Mouse (Mus musculus) kidney, embryonic 16.5 days (tissue): ENCODE data around the gene Nubpl. TPM values are rescaled to one million over a fixed set of nuclear protein-coding genes. Genes with fewer than 3 reads are reported as not detected.

ENCODE experiments used
- ATAC-seq: fragments of 200-750 bp; cut with Nextera tagmentation; 2 replicates; pipeline ENCODE4 v1.8.0; 2017; ENCODE audit warnings: moderate TSS enrichment; ENCODE audit not compliant: low FRiP score, low TSS enrichment
- H3K27ac ChIP-seq: fragments of 300-500 bp; sonication (generic); 2 replicates; pipeline ENCODE4 v1.5.1; 2014; ENCODE audit warnings: low read length
- H3K27me3 ChIP-seq: fragments of 300-500 bp; sonication (generic); 2 replicates; pipeline ENCODE4 v1.6.1; 2014; ENCODE audit warnings: low read length, control low read depth, mixed read lengths; ENCODE audit not compliant: insufficient read depth
- H3K36me3 ChIP-seq: fragments of 300-500 bp; sonication (generic); 2 replicates; pipeline ENCODE4 v1.6.1; 2014; ENCODE audit warnings: low read length, control low read depth, mixed read lengths; ENCODE audit not compliant: insufficient read depth
- H3K4me1 ChIP-seq: fragments of 300-500 bp; sonication (generic); 2 replicates; pipeline ENCODE4 v1.6.1; 2014; ENCODE audit warnings: low read length, control low read depth, mixed read lengths; ENCODE audit not compliant: insufficient read depth
- H3K4me2 ChIP-seq: fragments of 300-500 bp; sonication (generic); replicated peaks from 2 replicates; pipeline ENCODE4 v1.6.1; 2014; ENCODE audit warnings: low read depth, low read length
- H3K4me3 ChIP-seq: fragments of 300-500 bp; sonication (generic); 2 replicates; pipeline ENCODE4 v1.5.1; 2014; ENCODE audit warnings: mild to moderate bottlenecking, low read length
- H3K9ac ChIP-seq: fragments of 300-500 bp; sonication (generic); replicated peaks from 2 replicates; pipeline ENCODE4 v1.6.1; 2014; ENCODE audit warnings: low read length
- H3K9me3 ChIP-seq: fragments of 300-500 bp; sonication (generic); 2 replicates; pipeline ENCODE4 v1.6.1; 2016; ENCODE audit warnings: low read length, control low read depth
- WGBS: fragments of 180-500 bp; shearing (Covaris S2); extraction: QIAGEN DNeasy Blood & Tissue Kit; methylation state at CpG from one replicate; pipeline ENCODE4 v1.1.7; 2014; 5-methylcytosine and 5-hydroxymethylcytosine counted together
- polyA plus RNA-seq: library from polyadenylated mRNA; unstranded; fragments of >200 nt; fragmentation: Nextera tagmentation; extraction: Ambion mirVana; gene quantifications from 2 replicates; pipeline ENCODE4 v1.2.1, GENCODE M21; 2015

Nubpl gene
- polyA plus RNA-seq, 1 experiment from 2014 or later, result 16.8 TPM

DNA sequence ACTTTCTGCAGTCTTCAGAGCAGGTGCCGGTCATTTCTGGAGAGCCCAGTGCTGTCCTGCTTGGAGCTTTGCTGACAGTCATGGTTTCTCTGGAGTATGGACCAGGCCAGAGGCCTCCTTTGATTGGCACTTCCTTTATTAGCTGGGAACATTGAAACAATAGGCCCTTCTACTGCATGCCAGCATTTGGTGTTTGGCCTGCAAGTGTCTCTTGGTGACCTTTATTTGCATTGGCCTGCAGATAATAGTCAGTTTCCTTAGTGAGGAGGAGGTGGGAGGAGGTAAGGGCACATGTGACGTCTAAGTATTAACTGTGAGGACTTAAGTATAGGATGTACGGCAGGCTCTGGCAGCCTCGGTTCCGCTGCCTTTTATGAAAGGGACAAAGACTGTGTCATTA lies 249.1 kb downstream of the Nubpl start:
- Histone ChIP-seq H3K27me3 (no peaks in the 10 kb centered on the region), H3K9ac (no peak overlapping the region), H3K4me1 (no peaks in the 10 kb centered on the region), H3K36me3 (no peaks in the 10 kb centered on the region), H3K4me3 (no peak overlapping the region), H3K9me3 (no peaks in the 10 kb centered on the region), H3K4me2 (no peak overlapping the region), H3K27ac (no peak overlapping the region)
- WGBS, result 63% methylated on average over 5 of the region's 5 CpGs
- no peak for ATAC-seq

DNA sequence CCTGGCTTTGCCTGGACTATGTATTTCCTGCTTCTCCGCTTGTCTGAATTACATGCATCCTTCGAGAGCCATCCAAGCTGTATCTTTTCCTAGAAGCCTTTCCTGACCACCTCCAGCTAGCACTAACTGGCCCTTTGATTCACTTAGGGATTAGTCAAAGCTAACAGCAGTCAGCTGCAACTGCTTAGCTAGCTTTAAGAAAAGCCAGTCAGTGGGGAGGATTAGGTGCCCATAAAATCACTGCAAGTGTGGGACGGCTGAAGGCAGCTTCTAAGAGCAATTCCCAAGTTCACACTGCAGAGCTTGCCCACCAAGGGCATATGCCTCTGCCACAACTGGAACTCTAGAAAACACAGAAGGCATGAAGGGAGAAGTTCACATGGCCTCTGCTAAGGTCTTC lies 252.7 kb downstream of the Nubpl start:
- Histone ChIP-seq H3K4me2 (no peak overlapping the region), H3K4me1 (no peaks in the 10 kb centered on the region), H3K4me3 (no peak overlapping the region), H3K27ac (no peak overlapping the region), H3K9ac (no peak overlapping the region), H3K9me3 (no peaks in the 10 kb centered on the region), H3K27me3 (no peaks in the 10 kb centered on the region), H3K36me3 (no peaks in the 10 kb centered on the region)
- no peak for ATAC-seq
- 74% methylated on average over 3 of the region's 3 CpGs for WGBS

DNA sequence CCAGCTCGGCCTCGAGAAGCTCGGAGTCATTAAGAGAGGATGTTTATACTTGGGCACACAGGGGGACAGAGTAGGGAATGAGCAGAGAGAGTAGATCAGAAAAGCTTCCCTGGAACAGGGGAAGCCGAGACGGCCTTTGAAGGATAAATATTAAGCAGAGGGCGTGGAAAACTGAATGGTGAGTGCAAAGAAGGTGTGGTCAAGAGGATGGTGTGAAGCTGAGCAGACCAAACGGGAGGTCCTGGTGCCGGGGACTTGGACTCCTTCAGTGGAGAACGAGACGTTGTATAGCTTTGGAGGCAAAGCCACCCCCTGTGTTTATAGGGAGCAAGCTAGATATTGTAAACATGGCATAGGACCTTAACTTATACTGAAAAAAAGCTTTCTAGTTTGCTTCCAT lies 261.9 kb downstream of the Nubpl start:
- H3K36me3 ChIP-seq, result no peaks in the 10 kb centered on the region
- ATAC-seq, result no peak
- no peaks in the 10 kb centered on the region for H3K9me3 ChIP-seq
- no peaks in the 10 kb centered on the region for H3K27me3 ChIP-seq
- H3K9ac ChIP-seq, result no peak overlapping the region
- no peaks in the 10 kb centered on the region for H3K4me1 ChIP-seq
- H3K4me3 ChIP-seq, result no peak overlapping the region
- H3K27ac ChIP-seq, result no peak overlapping the region
- WGBS, result 44% methylated on average over 10 of the region's 10 CpGs
- H3K4me2 ChIP-seq, result no peak overlapping the region

DNA sequence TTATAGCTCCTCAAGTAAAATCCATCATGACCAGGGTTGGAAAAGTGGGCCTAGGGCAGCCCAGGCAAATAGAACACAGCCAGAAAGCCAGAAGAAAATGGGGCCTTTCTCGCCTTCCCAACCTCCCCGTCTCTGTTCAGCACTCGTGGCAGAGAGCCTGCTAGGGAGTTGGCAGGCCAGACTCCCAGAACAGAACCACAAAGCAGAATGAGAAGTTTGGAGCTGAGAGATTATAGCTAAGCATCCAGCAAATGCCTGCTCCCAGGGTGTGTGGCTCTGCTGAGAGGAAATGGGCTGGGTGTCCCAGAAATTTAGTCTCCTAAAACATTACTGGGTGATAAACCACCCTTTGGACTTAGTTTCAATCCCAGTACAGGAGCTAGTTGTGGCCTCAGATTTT lies 262.6 kb downstream of the Nubpl start:
- Histone ChIP-seq H3K27me3 (no peaks in the 10 kb centered on the region), H3K4me1 (no peaks in the 10 kb centered on the region), H3K4me2 (no peak overlapping the region), H3K9ac (no peak overlapping the region), H3K9me3 (no peaks in the 10 kb centered on the region), H3K4me3 (no peak overlapping the region), H3K27ac (no peak overlapping the region), H3K36me3 (no peaks in the 10 kb centered on the region)
- ATAC-seq, result no peak
- whole genome bisulfite sequencing, result 47% methylated on average over 3 of the region's 3 CpGs

DNA sequence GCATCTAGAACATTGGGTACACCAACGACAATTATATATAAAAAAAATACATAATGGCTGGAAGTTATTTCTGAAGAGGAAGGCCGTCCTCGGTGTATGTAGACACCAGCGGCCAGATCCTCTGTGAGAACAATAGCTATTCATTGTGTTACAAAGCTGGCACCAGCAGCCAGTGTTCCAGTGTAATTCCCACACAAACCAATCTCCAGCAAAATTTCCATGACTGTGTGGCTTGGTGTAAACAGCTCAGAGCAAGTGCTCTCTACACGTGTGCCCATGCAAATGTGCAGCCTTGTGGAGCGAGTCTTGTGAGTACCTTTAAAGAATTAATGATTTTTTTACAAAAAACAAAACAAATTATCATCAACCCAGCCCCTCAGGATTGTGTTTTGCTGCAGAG lies 263.7 kb downstream of the Nubpl start:
- H3K9ac ChIP-seq, result no peak overlapping the region
- 84% methylated on average over 6 of the region's 6 CpGs for WGBS
- no peaks in the 10 kb centered on the region for H3K36me3 ChIP-seq
- no peak overlapping the region for H3K4me3 ChIP-seq
- ATAC-seq, result no peak; the same call in 1 of the 2 replicates
- no peaks in the 10 kb centered on the region for H3K9me3 ChIP-seq
- no peak overlapping the region for H3K4me2 ChIP-seq
- no peaks in the 10 kb centered on the region for H3K27me3 ChIP-seq
- H3K4me1 ChIP-seq, result no peaks in the 10 kb centered on the region
- no peak overlapping the region for H3K27ac ChIP-seq

Other genes with a start within 250 kb of the Nubpl start
- 9.4 and 10.5 TPM in 2 replicates for gene Heatr5a, start 126.4 kb upstream of the Nubpl start, polyA plus RNA-seq
- gene Dtd2, start 91.2 kb upstream of the Nubpl start, polyA plus RNA-seq, result 26.6 and 28.7 TPM in 2 replicates
- not detected in 2 replicates for gene Gpr33, start 69.7 kb upstream of the Nubpl start, polyA plus RNA-seq